Mouse (Mus musculus) myocyte (in vitro differentiated cells): Measurements from ENCODE around the gene Ncoa4. TPM values are rescaled to one million over a fixed set of nuclear protein-coding genes. Genes with fewer than 3 reads are reported as not detected.
"Not testable (repeated sequence)": the region's sequence is repeated elsewhere in the genome, so short reads cannot be mapped to it uniquely, and the experiment has no call there.

Source experiments
- H3K27me3 ChIP-seq: one replicate; pipeline ENCODE4 v1.6.1; 2011; ENCODE audit not compliant: control insufficient read depth, insufficient read depth, insufficient read length
- H3K36me3 ChIP-seq: one replicate; pipeline ENCODE4 v1.6.1; 2011; ENCODE audit not compliant: control insufficient read depth, insufficient read depth
- H3K4me2 ChIP-seq: one replicate; pipeline ENCODE4 v1.6.1; 2011; ENCODE audit warnings: low read depth, control low read depth
- H3K4me3 ChIP-seq: one replicate; pipeline ENCODE4 v1.5.1; 2011; ENCODE audit warnings: mild to moderate bottlenecking, control low read depth, moderate library complexity
- H3K79me2 ChIP-seq: one replicate; pipeline ENCODE4 v1.6.1; 2011; ENCODE audit not compliant: control insufficient read depth, insufficient read depth
- H3ac ChIP-seq: one replicate; pipeline ENCODE4 v1.6.1; 2011; ENCODE audit not compliant: control insufficient read depth, insufficient read length
- CEBPB ChIP-seq: IDR thresholded peaks from 2 replicates; pipeline ENCODE4 v1.6.1; 2011; ENCODE audit warnings: mild to moderate bottlenecking, moderate library complexity; ENCODE audit not compliant: poor library complexity, insufficient read depth, severe bottlenecking
- E2F4 ChIP-seq: IDR thresholded peaks from one replicate; pipeline ENCODE4 v1.6.1; 2011; ENCODE audit warnings: mild to moderate bottlenecking, control low read depth, moderate library complexity; ENCODE audit not compliant: insufficient read depth
- MAX ChIP-seq: IDR thresholded peaks from one replicate; pipeline ENCODE4 v1.6.1; 2011; ENCODE audit warnings: low read depth, mild to moderate bottlenecking, control low read depth
- MYOD1 ChIP-seq, 3 experiments: IDR thresholded peaks; one replicate each; pipeline ENCODE4 v1.6.1; 2011; ENCODE audit warnings: control low read depth in 2 of 3, low read depth in 2 of 3, mild to moderate bottlenecking in 2 of 3, moderate library complexity in 1 of 3; ENCODE audit not compliant: insufficient read length in 2 of 3, control insufficient read depth in 1 of 3
- MYOG ChIP-seq, 3 experiments: IDR thresholded peaks; one replicate each; pipeline ENCODE4 v1.6.1; 2011; ENCODE audit warnings: control low read depth in 2 of 3, low read depth in 2 of 3, mild to moderate bottlenecking in 2 of 3; ENCODE audit not compliant: insufficient read length in 2 of 3, control insufficient read depth in 1 of 3, insufficient read depth in 1 of 3
- POLR2A ChIP-seq: IDR thresholded peaks from one replicate; pipeline ENCODE4 v1.6.1; 2011; ENCODE audit warnings: low read depth, mild to moderate bottlenecking, control low read depth, moderate library complexity; ENCODE audit not compliant: insufficient read length
- POLR2AphosphoS2 ChIP-seq: IDR thresholded peaks from one replicate; pipeline ENCODE4 v1.6.1; 2011; ENCODE audit warnings: low read depth, control low read depth; ENCODE audit not compliant: insufficient read length
- REST ChIP-seq: IDR thresholded peaks from one replicate; pipeline ENCODE4 v1.6.1; 2011; ENCODE audit warnings: mild to moderate bottlenecking, control low read depth, moderate library complexity; ENCODE audit not compliant: insufficient read depth, insufficient read length
- SRF ChIP-seq: IDR thresholded peaks from one replicate; pipeline ENCODE4 v1.6.1; 2011; ENCODE audit warnings: low read depth; ENCODE audit not compliant: control insufficient read depth, insufficient read length
- TCF12 ChIP-seq: IDR thresholded peaks from one replicate; pipeline ENCODE4 v1.6.1; 2011; ENCODE audit warnings: mild to moderate bottlenecking, control low read depth; ENCODE audit not compliant: poor library complexity, insufficient read depth, severe bottlenecking
- TCF3 ChIP-seq: IDR thresholded peaks from one replicate; pipeline ENCODE4 v1.6.1; 2011; ENCODE audit warnings: low read depth, control low read depth; ENCODE audit not compliant: insufficient read length
- USF1 ChIP-seq: IDR thresholded peaks from one replicate; pipeline ENCODE4 v1.6.1; 2011; ENCODE audit warnings: low read depth, mild to moderate bottlenecking, control low read depth, moderate library complexity
- polyA plus RNA-seq: library from polyadenylated mRNA; unstranded; fragments of >200 nt; fragmentation: generic; extraction: Trizol; gene quantifications from one replicate; pipeline ENCODE4 v1.2.1, GENCODE M21; 2012; ENCODE audit warnings: missing spikeins

Ncoa4 gene
- polyA plus RNA-seq, 1 experiment = 20.2 TPM

GRCm38 (mm10) chr14:32167326-32167725, 7.7 kb downstream of the Ncoa4 start:
- Histone ChIP-seq H3K27me3 (no peaks in the 10 kb centered on the region), H3ac (no peak overlapping the region), H3K4me2 (peak overlapping the region; percentile 65), H3K4me3 (no peak overlapping the region), H3K79me2 (peaks cover 77% of the 10 kb centered on the region), H3K36me3 (peaks cover 4% of the 10 kb centered on the region)
- TF ChIP-seq CEBPB (no peak), USF1 (no peak), E2F4 (no peak)

- H3K27me3 ChIP-seq = no peaks in the 10 kb centered on the region
- TF ChIP-seq REST (no peak), CEBPB (no peak), E2F4 (no peak), SRF (no peak), POLR2AphosphoS2 (no peak)
- no peak overlapping the region for H3K4me3 ChIP-seq
- peaks cover 62% of the 10 kb centered on the region for H3K79me2 ChIP-seq
- peaks cover 15% of the 10 kb centered on the region for H3K36me3 ChIP-seq
- H3ac ChIP-seq = no peak overlapping the region
- H3K4me2 ChIP-seq = no peak overlapping the region
Measured at GRCm38 (mm10) chr14:32168653-32169231, 9.1 kb downstream of the Ncoa4 start.

- TF ChIP-seq TCF12 = no peak
- no peak for TF ChIP-seq CEBPB
- TF ChIP-seq POLR2AphosphoS2 = no peak
- TF ChIP-seq POLR2A = no peak
- no peak for TF ChIP-seq REST
- TF ChIP-seq MAX = no peak
- no peak for TF ChIP-seq SRF
- TF ChIP-seq TCF3 = no peak
- TF ChIP-seq MYOD1 (IDR thresholded peaks at IDR 0.05; ENCODE audit: control insufficient read depth in 1 of 3, insufficient read length in 2 of 3, low read depth in 2 of 3) = no peak
- TF ChIP-seq E2F4 = no peak
- TF ChIP-seq MYOG (IDR thresholded peaks at IDR 0.05; ENCODE audit: control insufficient read depth in 1 of 3, insufficient read depth in 1 of 3, insufficient read length in 2 of 3, low read depth in 2 of 3) = no peak
- TF ChIP-seq USF1 = no peak
- H3ac ChIP-seq = no peak overlapping the region
- no peaks in the 10 kb centered on the region for H3K27me3 ChIP-seq
- no peak overlapping the region for H3K4me2 ChIP-seq
- peaks cover 48% of the 10 kb centered on the region for H3K79me2 ChIP-seq
- peaks cover 21% of the 10 kb centered on the region for H3K36me3 ChIP-seq
- H3K4me3 ChIP-seq = no peak overlapping the region
Measured at GRCm38 (mm10) chr14:32170137-32170536, 10.5 kb downstream of the Ncoa4 start.

GRCm38 (mm10) chr14:32175310-32175709, 15.6 kb downstream of the Ncoa4 start:
- H3K4me2 ChIP-seq = no peak overlapping the region
- peaks cover 3% of the 10 kb centered on the region for H3K79me2 ChIP-seq
- no peak overlapping the region for H3ac ChIP-seq
- no peaks in the 10 kb centered on the region for H3K27me3 ChIP-seq
- no peak overlapping the region for H3K4me3 ChIP-seq
- peaks cover 41% of the 10 kb centered on the region for H3K36me3 ChIP-seq
- TF ChIP-seq SRF (no peak), MAX (no peak), POLR2AphosphoS2 (no peak), E2F4 (no peak), MYOD1 (IDR thresholded peaks at IDR 0.05; ENCODE audit: control insufficient read depth in 1 of 3, insufficient read length in 2 of 3, low read depth in 2 of 3) (no peak), MYOG (IDR thresholded peaks at IDR 0.05; ENCODE audit: control insufficient read depth in 1 of 3, insufficient read depth in 1 of 3, insufficient read length in 2 of 3, low read depth in 2 of 3) (no peak), POLR2A (no peak), TCF12 (no peak), TCF3 (no peak), REST (no peak)

- not testable (repeated sequence) for H3K4me3 ChIP-seq, H3K4me2 ChIP-seq, H3K79me2 ChIP-seq, H3ac ChIP-seq, H3K27me3 ChIP-seq
- peaks cover 46% of the 10 kb centered on the region for H3K36me3 ChIP-seq
Measured at GRCm38 (mm10) chr14:32176590-32176989, 16.9 kb downstream of the Ncoa4 start.
